Mouse (Mus musculus) myocyte (in vitro differentiated cells): ENCODE results near the gene Prkcg.

Experiments used
- CEBPB ChIP-seq: IDR thresholded peaks from 2 replicates; pipeline ENCODE4 v1.6.1; 2011; ENCODE audit warnings: mild to moderate bottlenecking, moderate library complexity; ENCODE audit not compliant: poor library complexity, insufficient read depth, severe bottlenecking
- E2F4 ChIP-seq: IDR thresholded peaks from one replicate; pipeline ENCODE4 v1.6.1; 2011; ENCODE audit warnings: mild to moderate bottlenecking, control low read depth, moderate library complexity; ENCODE audit not compliant: insufficient read depth
- MYOD1 ChIP-seq, 3 experiments: IDR thresholded peaks; one replicate each; pipeline ENCODE4 v1.6.1; 2011; ENCODE audit warnings: control low read depth in 2 of 3, low read depth in 2 of 3, mild to moderate bottlenecking in 2 of 3, moderate library complexity in 1 of 3; ENCODE audit not compliant: insufficient read length in 2 of 3, control insufficient read depth in 1 of 3
- MYOG ChIP-seq, 3 experiments: IDR thresholded peaks; one replicate each; pipeline ENCODE4 v1.6.1; 2011; ENCODE audit warnings: control low read depth in 2 of 3, low read depth in 2 of 3, mild to moderate bottlenecking in 2 of 3; ENCODE audit not compliant: insufficient read length in 2 of 3, control insufficient read depth in 1 of 3, insufficient read depth in 1 of 3
- POLR2A ChIP-seq: IDR thresholded peaks from one replicate; pipeline ENCODE4 v1.6.1; 2011; ENCODE audit warnings: low read depth, mild to moderate bottlenecking, control low read depth, moderate library complexity; ENCODE audit not compliant: insufficient read length
- POLR2AphosphoS2 ChIP-seq: IDR thresholded peaks from one replicate; pipeline ENCODE4 v1.6.1; 2011; ENCODE audit warnings: low read depth, control low read depth; ENCODE audit not compliant: insufficient read length
- REST ChIP-seq: IDR thresholded peaks from one replicate; pipeline ENCODE4 v1.6.1; 2011; ENCODE audit warnings: mild to moderate bottlenecking, control low read depth, moderate library complexity; ENCODE audit not compliant: insufficient read depth, insufficient read length
- USF1 ChIP-seq: IDR thresholded peaks from one replicate; pipeline ENCODE4 v1.6.1; 2011; ENCODE audit warnings: low read depth, mild to moderate bottlenecking, control low read depth, moderate library complexity

GRCm38 (mm10) chr7:3314121-3314520, 25.1 kb downstream of the Prkcg start:
- TF ChIP-seq POLR2AphosphoS2 (no peak), POLR2A (no peak), E2F4 (no peak), REST (no peak), USF1 (no peak), CEBPB (no peak), MYOG (IDR thresholded peaks at IDR 0.05; ENCODE audit: control insufficient read depth in 1 of 3, insufficient read depth in 1 of 3, insufficient read length in 2 of 3, low read depth in 2 of 3) (no peak), MYOD1 (IDR thresholded peaks at IDR 0.05; ENCODE audit: control insufficient read depth in 1 of 3, insufficient read length in 2 of 3, low read depth in 2 of 3) (no peak)
